Mouse (Mus musculus): ENCODE data around the gene Gm28490. TPM values are rescaled to one million over a fixed set of nuclear protein-coding genes. Genes with fewer than 3 reads are reported as not detected.
"Not testable (repeated sequence)": the region's sequence is repeated elsewhere in the genome, so short reads cannot be mapped to it uniquely, and the experiment has no call there.

The Gm28490 gene
- polyA plus RNA-seq (2012; rRNA removed), result not detected in 2 replicates

DNA sequence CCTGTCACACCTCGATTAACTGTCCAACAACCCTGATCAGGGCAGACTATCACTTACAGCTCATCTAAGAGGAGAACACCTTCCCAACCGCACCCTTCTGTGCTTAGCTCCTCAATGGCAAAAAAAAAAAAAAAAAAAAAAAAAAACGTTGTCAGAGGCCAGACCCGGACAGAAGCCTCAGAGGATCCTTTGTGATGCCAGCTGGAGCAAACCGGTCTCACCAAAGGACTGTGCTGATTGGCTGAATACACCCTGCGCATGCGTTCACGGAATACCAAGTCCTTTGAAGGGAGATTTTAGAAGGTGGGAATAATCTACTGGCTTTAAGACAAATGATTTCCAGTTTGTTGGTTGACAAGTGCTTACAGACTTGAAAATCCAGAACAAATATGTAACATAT is at the start of gene Gm28490:
Gene Gm28490, minus strand, starts transcription at position 101 of the 400 bp plus-strand sequence.
- not testable (repeated sequence) for H3K27me3 ChIP-seq (ENCODE audit: control insufficient read depth, insufficient read depth, low read length); H3K27ac ChIP-seq (ENCODE audit: insufficient read depth, low read depth, low read length); H3K36me3 ChIP-seq (ENCODE audit: control insufficient read depth, insufficient read depth, low read length); H3K4me3 ChIP-seq (ENCODE audit: low read depth, low read length); H3K4me1 ChIP-seq (ENCODE audit: control insufficient read depth, insufficient read depth, insufficient read length, low read length)
- WGBS, result no CpG with 5 or more reads among the region's 8 CpGs

All from small intestine, adult 2 months (tissue).